Mouse (Mus musculus) embryonic fibroblast, embryonic 13.5 days (primary cell): ENCODE results near the gene Klre1.

Experiments
- CTCF ChIP-seq: IDR thresholded peaks from 2 replicates; pipeline ENCODE4 v1.5.1; 2011; ENCODE audit warnings: mild to moderate bottlenecking, control low read depth, low read length, moderate library complexity, borderline replicate concordance; ENCODE audit not compliant: insufficient read depth
- POLR2A ChIP-seq: IDR thresholded peaks from 2 replicates; pipeline ENCODE4 v1.6.1; 2011; ENCODE audit warnings: low read depth, mild to moderate bottlenecking, control low read depth, low read length, moderate library complexity

DNA sequence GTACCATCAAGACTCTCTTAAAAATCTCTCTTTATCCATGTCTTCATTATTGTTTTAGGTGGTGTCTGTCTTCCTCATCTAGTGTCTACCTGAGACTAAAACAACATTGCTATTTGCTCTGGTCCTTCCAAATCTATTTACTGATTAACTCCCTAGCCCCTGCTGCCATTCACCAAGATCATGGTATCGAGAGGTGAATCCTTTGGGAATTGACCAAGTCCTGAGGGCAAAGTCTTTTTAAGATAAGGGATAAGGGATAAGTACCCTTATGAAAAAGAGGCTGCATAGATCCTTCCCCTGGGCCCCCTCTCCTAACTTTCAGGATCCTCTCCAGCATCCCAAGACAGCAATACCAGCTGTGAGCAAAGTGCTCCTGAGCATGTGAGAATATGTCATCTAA is 48.1 kb upstream of the Klre1 start:
- TF ChIP-seq POLR2A, result no peak
- no peak for TF ChIP-seq CTCF
